Mouse (Mus musculus): ENCODE data around the gene Tmem132b.

- TF ChIP-seq CTCF (IDR thresholded peaks at IDR 0.05; ENCODE audit: low read depth, low read length) (no peak), POLR2A (IDR thresholded peaks at IDR 0.05; ENCODE audit: borderline replicate concordance, low read depth, low read length) (no peak)
Observed at GRCm38 (mm10) chr5:125799622-125800021, 268.0 kb downstream of the Tmem132b start.

All from bone marrow macrophage, adult 2 months (primary cell).